Mouse (Mus musculus) kidney, embryonic 15.5 days (tissue): Measurements from ENCODE around the gene Gpr18. TPM values are rescaled to one million over a fixed set of nuclear protein-coding genes. Genes with fewer than 3 reads are reported as not detected.

Source experiments
- ATAC-seq: fragments of 200-750 bp; cut with Nextera tagmentation; replicated peaks from 2 replicates; pipeline ENCODE4 v1.8.0; 2017; ENCODE audit warnings: moderate TSS enrichment; ENCODE audit not compliant: low FRiP score
- H3K27ac ChIP-seq: fragments of 300-500 bp; sonication (generic); 2 replicates; pipeline ENCODE4 v1.5.1; 2015; ENCODE audit warnings: mild to moderate bottlenecking, inconsistent platforms
- H3K27me3 ChIP-seq: fragments of 300-500 bp; sonication (generic); 2 replicates; pipeline ENCODE4 v1.6.1; 2015; ENCODE audit warnings: inconsistent platforms
- H3K36me3 ChIP-seq: fragments of 300-500 bp; sonication (generic); 2 replicates; pipeline ENCODE4 v1.6.1; 2015; ENCODE audit warnings: inconsistent platforms
- H3K4me1 ChIP-seq: fragments of 300-500 bp; sonication (generic); 2 replicates; pipeline ENCODE4 v1.6.1; 2015; ENCODE audit warnings: inconsistent platforms
- H3K4me2 ChIP-seq: fragments of 300-500 bp; sonication (generic); 2 replicates; pipeline ENCODE4 v1.6.1; 2015; ENCODE audit warnings: moderate library complexity, mild to moderate bottlenecking, inconsistent platforms
- H3K4me3 ChIP-seq: fragments of 300-500 bp; sonication (generic); replicated peaks from 2 replicates; pipeline ENCODE4 v1.5.1; 2015; ENCODE audit warnings: mild to moderate bottlenecking, inconsistent platforms
- H3K9ac ChIP-seq: fragments of 300-500 bp; sonication (generic); 2 replicates; pipeline ENCODE4 v1.6.1; 2015; ENCODE audit warnings: mild to moderate bottlenecking, inconsistent platforms
- H3K9me3 ChIP-seq: fragments of 300-500 bp; sonication (generic); replicated peaks from 2 replicates; pipeline ENCODE4 v1.6.1; 2016; ENCODE audit warnings: inconsistent platforms
- WGBS: fragments of 180-500 bp; shearing (Covaris S2); methylation state at CpG from one replicate; pipeline ENCODE4 v1.1.7; 2015; ENCODE audit warnings: mixed read lengths; 5-methylcytosine and 5-hydroxymethylcytosine counted together
- polyA plus RNA-seq: library from polyadenylated mRNA; unstranded; fragments of >200 nt; fragmentation: Nextera tagmentation; extraction: Ambion mirVana; gene quantifications from 2 replicates; pipeline ENCODE4 v1.2.1, GENCODE M21; 2015

Gene Gpr18
- polyA plus RNA-seq, 1 experiment from 2014 or later: 0.30 TPM

GRCm38 (mm10) chr14:121946728-121947127 is 31.1 kb upstream of the Gpr18 start:
- Histone ChIP-seq H3K4me3 (no peak overlapping the region), H3K9me3 (no peaks in the 10 kb centered on the region), H3K4me2 (no peak overlapping the region), H3K27ac (0 out of 2 replicates have a peak overlapping the region, but pooled peaks have one; percentile 45), H3K9ac (no peak overlapping the region), H3K36me3 (no peaks in the 10 kb centered on the region), H3K27me3 (no peaks in the 10 kb centered on the region), H3K4me1 (peaks cover 8% of the 10 kb centered on the region)
- no peak for ATAC-seq
- WGBS: 50% methylated on average over 8 of the region's 8 CpGs

- Histone ChIP-seq H3K9me3 (no peaks in the 10 kb centered on the region), H3K4me2 (no peak overlapping the region), H3K27ac (no peak overlapping the region), H3K4me3 (no peak overlapping the region), H3K27me3 (no peaks in the 10 kb centered on the region), H3K36me3 (no peaks in the 10 kb centered on the region), H3K4me1 (peaks cover 8% of the 10 kb centered on the region; the same call in 1 of the 2 replicates), H3K9ac (no peak overlapping the region)
- ATAC-seq: no peak
- WGBS: 77% methylated on average over 5 of the region's 5 CpGs
Measured at GRCm38 (mm10) chr14:121946131-121946530, 30.6 kb upstream of the Gpr18 start.

- no peaks in the 10 kb centered on the region for H3K4me1 ChIP-seq
- H3K36me3 ChIP-seq: peaks cover 21% of the 10 kb centered on the region
- H3K9me3 ChIP-seq: no peaks in the 10 kb centered on the region
- H3K4me3 ChIP-seq: no peak overlapping the region
- WGBS: 88% methylated on average over 3 of the region's 3 CpGs
- ATAC-seq: no peak
- no peak overlapping the region for H3K4me2 ChIP-seq
- no peaks in the 10 kb centered on the region for H3K27me3 ChIP-seq
- H3K9ac ChIP-seq: no peak overlapping the region
- no peak overlapping the region for H3K27ac ChIP-seq
Measured at GRCm38 (mm10) chr14:121939582-121939981, 24.0 kb upstream of the Gpr18 start.

GRCm38 (mm10) chr14:121938256-121939191 is 22.9 kb upstream of the Gpr18 start:
- H3K36me3 ChIP-seq: peaks cover 29% of the 10 kb centered on the region
- no peak overlapping the region for H3K4me3 ChIP-seq
- H3K27me3 ChIP-seq: no peaks in the 10 kb centered on the region
- WGBS: 87% methylated on average over 11 of the region's 11 CpGs
- ATAC-seq: no peak
- no peak overlapping the region for H3K27ac ChIP-seq
- no peaks in the 10 kb centered on the region for H3K9me3 ChIP-seq
- H3K4me2 ChIP-seq: no peak overlapping the region
- H3K9ac ChIP-seq: no peak overlapping the region
- no peaks in the 10 kb centered on the region for H3K4me1 ChIP-seq

- 84% methylated on average over 11 of the region's 11 CpGs for WGBS
- peaks cover 29% of the 10 kb centered on the region for H3K36me3 ChIP-seq
- no peaks in the 10 kb centered on the region for H3K9me3 ChIP-seq
- H3K4me2 ChIP-seq: no peak overlapping the region
- H3K27me3 ChIP-seq: no peaks in the 10 kb centered on the region
- H3K27ac ChIP-seq: no peak overlapping the region
- ATAC-seq: no peak
- H3K4me3 ChIP-seq: no peak overlapping the region
- no peak overlapping the region for H3K9ac ChIP-seq
- H3K4me1 ChIP-seq: no peaks in the 10 kb centered on the region
Measured at GRCm38 (mm10) chr14:121937601-121938255, 22.1 kb upstream of the Gpr18 start.

GRCm38 (mm10) chr14:121936856-121937255 is 21.3 kb upstream of the Gpr18 start:
- 70% methylated on average over 8 of the region's 8 CpGs for WGBS
- no peak overlapping the region for H3K27ac ChIP-seq
- no peak for ATAC-seq
- H3K9me3 ChIP-seq: no peaks in the 10 kb centered on the region
- H3K9ac ChIP-seq: no peak overlapping the region
- H3K27me3 ChIP-seq: no peaks in the 10 kb centered on the region
- H3K4me2 ChIP-seq: no peak overlapping the region
- peaks cover 29% of the 10 kb centered on the region for H3K36me3 ChIP-seq
- no peak overlapping the region for H3K4me3 ChIP-seq
- no peaks in the 10 kb centered on the region for H3K4me1 ChIP-seq

- Histone ChIP-seq H3K4me2 (no peak overlapping the region), H3K36me3 (peaks cover 29% of the 10 kb centered on the region), H3K4me3 (no peak overlapping the region), H3K4me1 (0 out of 2 replicates have a peak, but pooled peaks cover 3% of the 10 kb centered on the region), H3K27ac (no peak overlapping the region), H3K27me3 (no peaks in the 10 kb centered on the region), H3K9ac (no peak overlapping the region), H3K9me3 (no peaks in the 10 kb centered on the region)
- no peak for ATAC-seq
- WGBS: 89% methylated on average over 4 of the region's 4 CpGs
Measured at GRCm38 (mm10) chr14:121936356-121936755, 20.8 kb upstream of the Gpr18 start.

GRCm38 (mm10) chr14:121934597-121934946 is 19.0 kb upstream of the Gpr18 start:
- no peak for ATAC-seq
- H3K27ac ChIP-seq: no peak overlapping the region
- no peak overlapping the region for H3K9ac ChIP-seq
- H3K36me3 ChIP-seq: peaks cover 29% of the 10 kb centered on the region
- 0 out of 2 replicates have a peak, but pooled peaks cover 3% of the 10 kb centered on the region for H3K4me1 ChIP-seq
- H3K9me3 ChIP-seq: no peaks in the 10 kb centered on the region
- H3K4me2 ChIP-seq: no peak overlapping the region
- H3K27me3 ChIP-seq: no peaks in the 10 kb centered on the region
- H3K4me3 ChIP-seq: no peak overlapping the region
- WGBS: 95% methylated on average over 5 of the region's 5 CpGs

- H3K9me3 ChIP-seq: no peaks in the 10 kb centered on the region
- no peaks in the 10 kb centered on the region for H3K27me3 ChIP-seq
- no peak overlapping the region for H3K4me2 ChIP-seq
- H3K4me1 ChIP-seq: 0 out of 2 replicates have a peak, but pooled peaks cover 3% of the 10 kb centered on the region
- ATAC-seq: no peak
- 84% methylated on average over 7 of the region's 7 CpGs for WGBS
- H3K4me3 ChIP-seq: no peak overlapping the region
- no peak overlapping the region for H3K27ac ChIP-seq
- H3K9ac ChIP-seq: no peak overlapping the region
- peaks cover 29% of the 10 kb centered on the region for H3K36me3 ChIP-seq
Measured at GRCm38 (mm10) chr14:121933906-121934596, 18.5 kb upstream of the Gpr18 start.

GRCm38 (mm10) chr14:121932180-121932579 is 16.6 kb upstream of the Gpr18 start:
- Histone ChIP-seq H3K36me3 (peaks cover 29% of the 10 kb centered on the region), H3K27ac (no peak overlapping the region), H3K4me2 (no peak overlapping the region), H3K9me3 (no peaks in the 10 kb centered on the region), H3K9ac (no peak overlapping the region), H3K4me1 (0 out of 2 replicates have a peak, but pooled peaks cover 3% of the 10 kb centered on the region), H3K27me3 (no peaks in the 10 kb centered on the region), H3K4me3 (no peak overlapping the region)
- no peak for ATAC-seq
- 88% methylated on average over 4 of the region's 4 CpGs for WGBS

- H3K4me1 ChIP-seq: 0 out of 2 replicates have a peak, but pooled peaks cover 3% of the 10 kb centered on the region
- no peak overlapping the region for H3K27ac ChIP-seq
- no peak for ATAC-seq
- no peaks in the 10 kb centered on the region for H3K27me3 ChIP-seq
- H3K4me2 ChIP-seq: no peak overlapping the region
- H3K4me3 ChIP-seq: no peak overlapping the region
- no peak overlapping the region for H3K9ac ChIP-seq
- 94% methylated on average over 3 of the region's 3 CpGs for WGBS
- no peaks in the 10 kb centered on the region for H3K9me3 ChIP-seq
- peaks cover 28% of the 10 kb centered on the region for H3K36me3 ChIP-seq
Measured at GRCm38 (mm10) chr14:121931594-121931993, 16.0 kb upstream of the Gpr18 start.
